Mouse (Mus musculus): ENCODE measurements around the gene Slf2.
A peak's percentile ranks its signal among the peaks of the same experiment; 100 is the strongest.

Gene Slf2

GRCm38 (mm10) chr19:44984420-44984819 lies 53.5 kb downstream of the Slf2 start:
- no peak for DNase-seq (ENCODE audit: low spot score)

GRCm38 (mm10) chr19:44985159-44985988 lies 54.4 kb downstream of the Slf2 start:
- no peak for DNase-seq (ENCODE audit: low spot score)

- peak; percentile 39 for DNase-seq (ENCODE audit: low spot score)
These were observed 56.1 kb downstream of the Slf2 start for GRCm38 (mm10) chr19:44987004-44987403.

- DNase-seq (ENCODE audit: low spot score): no peak
These were observed 56.9 kb downstream of the Slf2 start for GRCm38 (mm10) chr19:44987851-44988250.

- DNase-seq (ENCODE audit: low spot score): no peak
These were observed 57.4 kb downstream of the Slf2 start for GRCm38 (mm10) chr19:44988321-44988720.

GRCm38 (mm10) chr19:44988831-44989566 lies 58.0 kb downstream of the Slf2 start, which contains the start of gene Sema4g:
Gene Sema4g (plus strand): TSS chr19:44989101.
- no peak for DNase-seq (ENCODE audit: low spot score)

- DNase-seq (ENCODE audit: low spot score): no peak
These were observed 58.9 kb downstream of the Slf2 start for GRCm38 (mm10) chr19:44989567-44990495.

- no peak for DNase-seq (ENCODE audit: low spot score)
These were observed 60.1 kb downstream of the Slf2 start for GRCm38 (mm10) chr19:44991031-44991430.

GRCm38 (mm10) chr19:44992246-44992645 lies 61.3 kb downstream of the Slf2 start:
- DNase-seq (ENCODE audit: low spot score): no peak

- DNase-seq (ENCODE audit: low spot score): no peak
These were observed 61.8 kb downstream of the Slf2 start for GRCm38 (mm10) chr19:44992712-44993111.

- DNase-seq (ENCODE audit: low spot score): no peak
These were observed 66.8 kb downstream of the Slf2 start for GRCm38 (mm10) chr19:44997786-44998185.

- no peak for DNase-seq (ENCODE audit: low spot score)
These were observed 68.7 kb downstream of the Slf2 start for GRCm38 (mm10) chr19:44999647-45000046.

- DNase-seq (ENCODE audit: low spot score): no peak
These were observed 71.3 kb downstream of the Slf2 start for GRCm38 (mm10) chr19:45002301-45002700.

GRCm38 (mm10) chr19:45003740-45004516 lies 73.0 kb downstream of the Slf2 start:
- DNase-seq (ENCODE audit: low spot score): no peak

GRCm38 (mm10) chr19:45005444-45005843 lies 74.5 kb downstream of the Slf2 start, which contains the start of gene Twnk:
Gene Twnk (plus strand): TSS chr19:45005663.
- DNase-seq (ENCODE audit: low spot score): peak; percentile 57

GRCm38 (mm10) chr19:45005957-45006712 lies 75.2 kb downstream of the Slf2 start, which contains the start of gene Mrpl43:
Gene Mrpl43 (minus strand): TSS chr19:45006442.
- peak; percentile 99 for DNase-seq (ENCODE audit: low spot score)

GRCm38 (mm10) chr19:45007021-45007420 lies 76.1 kb downstream of the Slf2 start:
- no peak for DNase-seq (ENCODE audit: low spot score)

GRCm38 (mm10) chr19:45007425-45008191 lies 76.7 kb downstream of the Slf2 start:
- DNase-seq (ENCODE audit: low spot score): no peak

- DNase-seq (ENCODE audit: low spot score): no peak
These were observed 79.7 kb downstream of the Slf2 start for GRCm38 (mm10) chr19:45010646-45011045.

GRCm38 (mm10) chr19:45012219-45012618 lies 81.3 kb downstream of the Slf2 start:
- DNase-seq (ENCODE audit: low spot score): no peak

Data from urinary bladder, postnatal 25 days (tissue).